Mouse (Mus musculus): ENCODE measurements around the gene Slc25a42.

- TF ChIP-seq CTCF (IDR thresholded peaks at IDR 0.05; ENCODE audit: low read depth), result no peak
- TF ChIP-seq EP300 (optimal IDR thresholded peaks at IDR 0.05), result no peak
Measured at GRCm38 (mm10) chr8:70201417-70201816, 10.7 kb downstream of the Slc25a42 start.

All from stomach, postnatal 0 days (tissue).